Mouse (Mus musculus): ENCODE results near the gene Trim68.

- TF ChIP-seq POLR2A (IDR thresholded peaks at IDR 0.05; ENCODE audit: low read depth, low read length) (no peak), CTCF (IDR thresholded peaks at IDR 0.05; ENCODE audit: borderline replicate concordance, insufficient read depth, low read length) (no peak)
These were observed 14.8 kb upstream of the Trim68 start, which contains the start of gene Olfr558 for GRCm38 (mm10) chr7:102701915-102702314.

Data from embryonic fibroblast, embryonic 13.5 days (primary cell).